Mouse (Mus musculus): ENCODE measurements around the gene Gba2. TPM values are rescaled to one million over a fixed set of nuclear protein-coding genes. Genes with fewer than 3 reads are reported as not detected.

Gba2 gene
- total RNA-seq, 2 experiments from 2014 or later, result 60.8 to 64.4 TPM

- DNase-seq (ENCODE audit: extremely low spot score in 1 of 2, low spot score in 1 of 2), result no peak
These were observed 3.6 kb upstream of the Gba2 start for GRCm38 (mm10) chr4:43582241-43582640.

DNA sequence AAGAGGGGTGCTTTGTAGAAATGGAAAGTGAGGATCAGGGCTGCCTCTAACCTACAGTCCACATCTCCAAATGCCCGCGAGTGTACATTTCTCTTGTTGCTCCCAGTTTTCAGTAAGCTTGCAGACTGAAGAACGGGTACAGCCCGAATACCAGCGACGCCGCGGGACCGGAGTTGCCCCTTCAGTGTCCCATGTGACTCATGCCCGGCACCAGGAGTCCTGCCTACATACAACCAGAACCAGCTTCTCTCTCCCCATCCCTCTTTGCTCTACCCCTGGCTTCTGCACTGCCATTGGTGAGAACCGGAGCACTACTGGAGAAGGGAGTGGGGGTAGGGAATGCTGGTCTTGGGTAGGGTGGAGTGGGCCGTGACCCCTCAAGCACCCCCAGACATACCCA lies 2.7 kb upstream of the Gba2 start:
- DNase-seq (ENCODE audit: extremely low spot score in 1 of 2, low spot score in 1 of 2), result no peak

DNA sequence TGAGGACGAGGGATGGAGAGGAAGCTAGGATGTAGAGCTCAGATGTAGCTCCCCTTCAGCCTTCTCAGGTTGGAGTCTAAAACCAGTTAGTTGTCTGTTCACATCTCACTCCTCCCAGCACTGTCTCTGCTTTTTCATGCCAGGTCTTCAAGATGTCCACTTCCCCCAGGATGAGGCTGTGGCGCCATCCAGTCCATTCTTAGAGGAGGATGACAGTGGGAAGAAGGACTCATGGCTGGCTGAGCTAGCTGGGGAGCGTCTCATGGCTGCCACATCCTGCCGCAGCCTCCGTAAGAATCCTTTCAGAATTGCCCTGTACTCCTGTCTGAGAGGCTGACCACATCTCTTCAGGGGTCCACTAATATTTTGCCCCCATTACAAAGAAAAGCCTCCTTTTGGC lies 2.0 kb upstream of the Gba2 start:
- no peak for DNase-seq (ENCODE audit: extremely low spot score in 1 of 2, low spot score in 1 of 2)

- no peak for DNase-seq (ENCODE audit: extremely low spot score in 1 of 2, low spot score in 1 of 2)
These were observed 1.1 kb upstream of the Gba2 start for GRCm38 (mm10) chr4:43579731-43580130.

GRCm38 (mm10) chr4:43579256-43579655 lies 583 bp upstream of the Gba2 start:
- DNase-seq (ENCODE audit: extremely low spot score in 1 of 2, low spot score in 1 of 2), result no peak

GRCm38 (mm10) chr4:43577237-43577881 lies 1.3 kb downstream of the Gba2 start:
- no peak for DNase-seq (ENCODE audit: extremely low spot score in 1 of 2, low spot score in 1 of 2)

GRCm38 (mm10) chr4:43575356-43575755 lies 3.3 kb downstream of the Gba2 start:
- DNase-seq (ENCODE audit: extremely low spot score in 1 of 2, low spot score in 1 of 2), result no peak

- DNase-seq (ENCODE audit: extremely low spot score in 1 of 2, low spot score in 1 of 2), result no peak
These were observed 5.1 kb downstream of the Gba2 start for GRCm38 (mm10) chr4:43573561-43573960.

DNA sequence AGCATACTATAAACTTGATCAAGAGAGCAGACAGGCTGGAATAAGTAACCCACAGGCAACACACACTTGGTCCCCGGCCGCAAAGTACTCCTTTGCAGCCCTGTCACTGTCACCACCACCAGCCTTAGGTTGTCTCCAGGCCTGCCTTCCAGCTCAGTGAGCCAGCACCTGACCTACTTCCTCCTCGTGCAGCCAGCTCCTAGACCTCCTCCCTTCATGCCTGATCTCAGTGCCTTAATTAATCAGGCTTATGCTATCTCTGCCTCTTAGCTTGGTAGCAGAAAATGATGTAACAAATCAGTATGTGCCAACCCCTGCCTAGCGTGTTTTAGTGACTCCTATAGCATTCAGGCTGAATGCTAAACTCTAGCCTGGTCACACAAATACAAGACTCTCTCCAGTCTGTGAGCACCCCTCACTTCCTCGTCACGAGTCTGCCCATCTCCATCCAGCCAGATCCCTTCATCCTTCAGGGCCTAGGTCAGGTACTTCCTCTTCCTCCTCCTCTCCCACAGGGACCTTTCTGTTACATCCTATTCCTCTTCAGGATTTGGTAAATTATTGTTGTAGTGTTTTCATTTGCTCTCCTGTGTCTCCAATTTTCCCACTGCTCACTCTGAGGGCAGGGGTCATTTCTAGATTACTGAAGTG lies 7.2 kb downstream of the Gba2 start:
- DNase-seq (ENCODE audit: extremely low spot score in 1 of 2, low spot score in 1 of 2), result no peak

DNA sequence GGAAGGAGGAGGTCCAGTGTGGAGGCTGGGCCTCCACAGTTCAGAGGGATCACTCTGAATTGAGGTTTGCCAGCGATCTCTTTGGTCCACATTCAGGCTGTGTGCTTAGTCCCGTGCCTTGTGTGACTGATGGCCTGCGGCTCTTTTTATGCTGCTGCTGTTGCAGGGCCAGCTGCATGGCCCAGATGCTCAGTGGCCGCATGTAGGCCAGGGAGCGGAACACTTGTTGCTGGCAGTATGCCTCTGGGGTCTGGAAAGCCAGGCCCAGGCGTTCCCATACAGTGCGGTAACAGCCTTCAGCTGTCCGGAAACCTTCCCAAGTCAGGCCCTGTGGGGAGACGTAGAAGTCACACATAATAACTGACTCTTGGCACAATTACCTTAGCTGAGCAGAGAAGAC lies 11.5 kb downstream of the Gba2 start:
- no peak for DNase-seq (ENCODE audit: extremely low spot score in 1 of 2, low spot score in 1 of 2)

- no peak for DNase-seq (ENCODE audit: extremely low spot score in 1 of 2, low spot score in 1 of 2)
These were observed 14.4 kb downstream of the Gba2 start for GRCm38 (mm10) chr4:43564231-43564630.

DNA sequence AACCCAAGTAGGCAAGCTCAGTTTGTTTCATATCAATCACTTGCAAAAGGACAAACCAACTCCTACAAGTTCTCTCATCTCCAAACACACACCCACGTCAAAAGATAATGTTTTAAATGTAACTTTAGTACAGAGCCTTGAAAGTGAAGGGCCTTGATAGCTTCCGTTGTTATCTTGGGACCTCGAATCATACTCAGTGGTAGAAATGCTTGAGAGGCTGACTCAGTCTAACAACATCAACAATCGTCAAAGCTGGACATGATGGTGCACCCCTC lies 15.1 kb downstream of the Gba2 start:
- no peak for DNase-seq (ENCODE audit: extremely low spot score in 1 of 2, low spot score in 1 of 2)

GRCm38 (mm10) chr4:43562769-43563600 lies 15.7 kb downstream of the Gba2 start:
- no peak for DNase-seq (ENCODE audit: extremely low spot score in 1 of 2, low spot score in 1 of 2)

GRCm38 (mm10) chr4:43561997-43562768 lies 16.5 kb downstream of the Gba2 start, which contains the start of the genes Creb3 and Tln1:
Creb3 (plus strand) TSS chr4:43562332.
Tln1 (minus strand) TSS chr4:43562691.
- peak; percentile 80 to 92 for DNase-seq (ENCODE audit: extremely low spot score in 1 of 2, low spot score in 1 of 2)

DNA sequence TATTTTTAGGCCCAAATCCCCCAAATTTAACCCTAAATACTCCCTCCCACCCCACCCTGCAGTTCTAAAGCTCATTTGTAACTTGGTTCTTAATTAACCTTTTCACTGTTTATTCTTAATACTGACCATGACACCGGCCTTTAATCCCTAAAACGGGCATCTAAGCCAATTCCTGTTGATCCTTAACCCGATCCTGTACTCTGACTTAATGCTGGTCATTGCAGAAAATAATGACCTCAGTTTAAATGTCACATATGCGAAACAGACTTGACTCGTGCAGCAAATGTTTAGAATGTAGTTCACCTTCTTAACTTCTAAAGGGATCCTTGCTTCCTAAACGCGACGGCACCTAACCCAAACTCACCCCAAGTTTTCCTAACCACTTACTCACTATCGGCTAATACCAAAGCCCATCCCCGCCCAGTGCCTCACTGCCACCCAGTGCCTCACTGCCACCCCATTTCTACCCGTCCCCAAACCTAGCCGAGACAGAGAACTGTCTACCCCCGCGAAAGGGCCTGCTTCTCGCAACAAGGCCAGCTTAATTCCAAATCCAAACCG lies 17.2 kb downstream of the Gba2 start:
- DNase-seq (ENCODE audit: extremely low spot score in 1 of 2, low spot score in 1 of 2), result peak in 1 of 2 experiments; percentile 24

DNA sequence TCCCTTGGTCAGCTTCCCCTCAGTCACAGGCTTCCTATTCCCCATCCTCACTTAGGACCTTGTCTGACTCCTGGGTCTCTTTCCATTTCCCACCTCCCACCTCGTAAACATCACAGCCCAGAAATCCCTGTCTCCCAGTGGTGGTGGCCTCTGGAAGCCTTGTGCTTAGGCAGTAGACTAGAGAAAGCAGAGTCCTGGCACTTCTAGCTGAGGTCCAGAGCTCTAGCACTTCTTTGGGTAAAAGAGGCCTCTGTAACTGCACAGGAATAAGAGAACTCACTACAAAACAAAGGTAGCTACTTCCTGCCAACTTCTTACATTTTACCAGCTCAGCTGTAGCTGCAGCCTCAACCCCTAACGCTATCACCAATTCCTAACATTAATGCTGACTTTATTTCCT lies 17.7 kb downstream of the Gba2 start:
- no peak for DNase-seq (ENCODE audit: extremely low spot score in 1 of 2, low spot score in 1 of 2)

GRCm38 (mm10) chr4:43560243-43560611 lies 18.4 kb downstream of the Gba2 start:
- DNase-seq (ENCODE audit: extremely low spot score in 1 of 2, low spot score in 1 of 2), result no peak

DNA sequence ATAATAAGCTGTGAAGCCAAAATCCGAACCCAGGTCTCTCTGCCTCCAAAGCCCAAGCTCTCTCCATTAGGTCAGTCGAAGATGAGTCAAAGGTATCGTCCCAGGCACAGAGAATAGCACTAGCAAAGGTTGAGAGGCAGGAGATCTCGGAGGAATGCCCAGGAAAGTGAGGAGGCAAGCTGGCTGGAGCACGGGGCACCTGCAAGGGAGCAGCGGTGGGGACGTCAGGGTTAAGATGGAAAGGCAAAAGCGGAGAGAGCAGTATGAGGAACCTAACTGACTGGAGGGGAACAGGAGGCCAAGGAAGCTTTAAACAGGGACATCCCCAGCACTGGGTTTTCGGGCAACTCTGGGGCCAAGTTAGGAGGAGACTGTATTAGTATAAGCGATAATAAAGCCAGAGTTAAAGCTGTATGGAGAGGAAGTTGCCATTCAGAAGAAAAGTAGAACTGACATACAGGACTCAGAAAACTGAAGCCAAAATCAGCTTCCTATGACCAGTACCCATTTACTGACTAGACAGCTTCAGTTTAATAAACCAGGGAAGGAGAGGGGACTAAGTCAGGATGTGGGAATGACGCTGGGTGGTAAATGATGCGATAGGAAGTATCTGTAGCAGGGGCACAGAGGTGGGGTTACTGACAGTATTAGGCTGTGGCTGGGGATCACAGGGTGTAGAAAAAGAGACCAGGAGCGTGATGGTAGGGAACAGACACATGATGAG lies 19.0 kb downstream of the Gba2 start:
- DNase-seq (ENCODE audit: extremely low spot score in 1 of 2, low spot score in 1 of 2), result no peak

- DNase-seq (ENCODE audit: extremely low spot score in 1 of 2, low spot score in 1 of 2), result no peak
These were observed 19.9 kb downstream of the Gba2 start for GRCm38 (mm10) chr4:43558631-43559356.

Measured in layer of hippocampus, postnatal 25 days (tissue).